Mouse (Mus musculus): Measurements from ENCODE around the gene Pigh. TPM values are rescaled to one million over a fixed set of nuclear protein-coding genes. Genes with fewer than 3 reads are reported as not detected.

The Pigh gene
- polyA plus RNA-seq, 1 experiment from 2014 or later, result 14.8 TPM

GRCm38 (mm10) chr12:79131178-79131675 is 41.8 kb upstream of the Pigh start:
- H3K9me3 ChIP-seq (ENCODE audit: low read length), result no peaks in the 10 kb centered on the region
- H3K36me3 ChIP-seq (ENCODE audit: insufficient read depth, low read length), result no peaks in the 10 kb centered on the region
- H3K4me1 ChIP-seq (ENCODE audit: insufficient read depth, low read depth, low read length), result no peaks in the 10 kb centered on the region
- under 1% methylated on average over 22 of the region's 22 CpGs for WGBS
- H3K9ac ChIP-seq (replicated peaks; ENCODE audit: low read depth), result no peak overlapping the region
- DNase-seq (ENCODE audit: low spot score) (no peak), ATAC-seq (no peak)
- peak overlapping the region; percentile 39 for H3K4me3 ChIP-seq (ENCODE audit: low read depth, low read length)
- peaks cover 13% of the 10 kb centered on the region; the same call in 1 of the 2 replicates for H3K27me3 ChIP-seq (replicated peaks; ENCODE audit: insufficient read depth, low read length)
- TF ChIP-seq EP300 (IDR thresholded peaks at IDR 0.05) (no peak), CTCF (IDR thresholded peaks at IDR 0.05) (no peak)
- H3K4me2 ChIP-seq (replicated peaks; ENCODE audit: low read depth, low read length), result peak overlapping the region; percentile 61
- no peak overlapping the region for H3K27ac ChIP-seq (ENCODE audit: low read length)

GRCm38 (mm10) chr12:79130299-79131177 is 41.1 kb upstream of the Pigh start, which contains the start of gene Arg2:
Gene Arg2, plus strand, starts transcription at chr12:79130777.
- TF ChIP-seq EP300 (IDR thresholded peaks at IDR 0.05), result no peak
- no peak for TF ChIP-seq CTCF (IDR thresholded peaks at IDR 0.05)
- H3K27ac ChIP-seq (ENCODE audit: low read length), result no peak within 1 kb of the TSS
- peaks cover 13% of the 10 kb centered on the region; the same call in 1 of the 2 replicates for H3K27me3 ChIP-seq (replicated peaks; ENCODE audit: insufficient read depth, low read length)
- H3K9ac ChIP-seq (replicated peaks; ENCODE audit: low read depth), result no peak within 1 kb of the TSS
- DNase-seq (ENCODE audit: low spot score) (peak; percentile 89), ATAC-seq (peak; percentile 94)
- H3K36me3 ChIP-seq (ENCODE audit: insufficient read depth, low read length), result no peaks in the 10 kb centered on the region
- under 1% methylated on average over 47 of the region's 47 CpGs for WGBS
- peak within 1 kb of the TSS; percentile 39 for H3K4me3 ChIP-seq (ENCODE audit: low read depth, low read length)
- peak within 1 kb of the TSS; percentile 61 for H3K4me2 ChIP-seq (replicated peaks; ENCODE audit: low read depth, low read length)
- H3K9me3 ChIP-seq (ENCODE audit: low read length), result no peaks in the 10 kb centered on the region
- no peaks in the 10 kb centered on the region for H3K4me1 ChIP-seq (ENCODE audit: insufficient read depth, low read depth, low read length)

GRCm38 (mm10) chr12:79122820-79123219 is 33.4 kb upstream of the Pigh start:
- Histone ChIP-seq H3K27me3 (replicated peaks; ENCODE audit: insufficient read depth, low read length) (no peaks in the 10 kb centered on the region), H3K36me3 (ENCODE audit: insufficient read depth, low read length) (no peaks in the 10 kb centered on the region), H3K9me3 (ENCODE audit: low read length) (no peaks in the 10 kb centered on the region), H3K4me3 (ENCODE audit: low read depth, low read length) (no peak overlapping the region), H3K4me2 (replicated peaks; ENCODE audit: low read depth, low read length) (no peak overlapping the region), H3K9ac (replicated peaks; ENCODE audit: low read depth) (no peak overlapping the region), H3K4me1 (ENCODE audit: insufficient read depth, low read depth, low read length) (no peaks in the 10 kb centered on the region), H3K27ac (ENCODE audit: low read length) (no peak overlapping the region)
- DNase-seq (ENCODE audit: low spot score) (peak; percentile 79), ATAC-seq (no peak)
- peak; percentile 55 for TF ChIP-seq CTCF (IDR thresholded peaks at IDR 0.05)
- TF ChIP-seq EP300 (IDR thresholded peaks at IDR 0.05), result no peak
- WGBS, result 28% methylated on average over 3 of the region's 3 CpGs

- no peak overlapping the region for H3K4me2 ChIP-seq (replicated peaks; ENCODE audit: low read depth, low read length)
These were observed 29.5 kb upstream of the Pigh start for GRCm38 (mm10) chr12:79118991-79119390.

GRCm38 (mm10) chr12:79105312-79105711 is 15.9 kb upstream of the Pigh start:
- no peak for TF ChIP-seq CTCF (IDR thresholded peaks at IDR 0.05)
- no peak for TF ChIP-seq EP300 (IDR thresholded peaks at IDR 0.05)
- H3K27ac ChIP-seq (ENCODE audit: low read length), result no peak overlapping the region
- H3K4me2 ChIP-seq (replicated peaks; ENCODE audit: low read depth, low read length), result no peak overlapping the region
- no peak overlapping the region for H3K4me3 ChIP-seq (ENCODE audit: low read depth, low read length)
- H3K36me3 ChIP-seq (ENCODE audit: insufficient read depth, low read length), result no peaks in the 10 kb centered on the region
- no peak for DNase-seq (ENCODE audit: low spot score)
- 44% methylated on average over 5 of the region's 5 CpGs for WGBS
- no peak overlapping the region for H3K9ac ChIP-seq (replicated peaks; ENCODE audit: low read depth)
- ATAC-seq, result no peak
- H3K27me3 ChIP-seq (replicated peaks; ENCODE audit: insufficient read depth, low read length), result no peaks in the 10 kb centered on the region
- H3K9me3 ChIP-seq (ENCODE audit: low read length), result no peaks in the 10 kb centered on the region
- no peaks in the 10 kb centered on the region for H3K4me1 ChIP-seq (ENCODE audit: insufficient read depth, low read depth, low read length)

More at GRCm38 (mm10) chr12:79118991-79119390, 29.5 kb upstream of the Pigh start:
- Histone ChIP-seq H3K9me3 (ENCODE audit: low read length) (no peaks in the 10 kb centered on the region), H3K4me3 (ENCODE audit: low read depth, low read length) (no peak overlapping the region), H3K36me3 (ENCODE audit: insufficient read depth, low read length) (no peaks in the 10 kb centered on the region), H3K4me1 (ENCODE audit: insufficient read depth, low read depth, low read length) (no peaks in the 10 kb centered on the region), H3K27ac (ENCODE audit: low read length) (no peak overlapping the region), H3K9ac (replicated peaks; ENCODE audit: low read depth) (no peak overlapping the region), H3K27me3 (replicated peaks; ENCODE audit: insufficient read depth, low read length) (no peaks in the 10 kb centered on the region)
- 76% methylated on average over 4 of the region's 4 CpGs for whole genome bisulfite sequencing
- ATAC-seq (no peak), DNase-seq (ENCODE audit: low spot score) (no peak)
- TF ChIP-seq CTCF (IDR thresholded peaks at IDR 0.05) (no peak), EP300 (IDR thresholded peaks at IDR 0.05) (no peak)

GRCm38 (mm10) chr12:79104544-79104943 is 15.1 kb upstream of the Pigh start:
- peak overlapping the region; percentile 43; the same call in 1 of the 2 replicates for H3K27ac ChIP-seq (ENCODE audit: low read length)
- H3K4me1 ChIP-seq (ENCODE audit: insufficient read depth, low read depth, low read length), result no peaks in the 10 kb centered on the region
- H3K4me2 ChIP-seq (replicated peaks; ENCODE audit: low read depth, low read length), result no peak overlapping the region
- TF ChIP-seq EP300 (IDR thresholded peaks at IDR 0.05) (no peak), CTCF (IDR thresholded peaks at IDR 0.05) (0 out of 2 replicates have a peak, but pooled peaks have one; percentile 16)
- no peaks in the 10 kb centered on the region for H3K9me3 ChIP-seq (ENCODE audit: low read length)
- DNase-seq (ENCODE audit: low spot score) (no peak), ATAC-seq (no peak)
- no peak overlapping the region for H3K9ac ChIP-seq (replicated peaks; ENCODE audit: low read depth)
- H3K36me3 ChIP-seq (ENCODE audit: insufficient read depth, low read length), result no peaks in the 10 kb centered on the region
- no peak overlapping the region for H3K4me3 ChIP-seq (ENCODE audit: low read depth, low read length)
- WGBS, result 63% methylated on average over 2 of the region's 2 CpGs
- H3K27me3 ChIP-seq (replicated peaks; ENCODE audit: insufficient read depth, low read length), result no peaks in the 10 kb centered on the region

Data from lung, postnatal 0 days (tissue).